Mouse (Mus musculus): Measurements from ENCODE around the gene Rab3gap2. TPM values are rescaled to one million over a fixed set of nuclear protein-coding genes. Genes with fewer than 3 reads are reported as not detected.

Gene Rab3gap2
- total and polyA plus RNA-seq, 3 experiments, result 22.7 to 39.1 (median 24.0) TPM

GRCm38 (mm10) chr1:185334136-185334535, 130.2 kb downstream of the Rab3gap2 start:
- dilution Hi-C loops (cut with MboI; ENCODE audit: extremely low pct_ligation_motif_present, extremely low pct_unique_long_range_greater_than_20kb, low sequenced_read_pairs), result no loop called here

DNA sequence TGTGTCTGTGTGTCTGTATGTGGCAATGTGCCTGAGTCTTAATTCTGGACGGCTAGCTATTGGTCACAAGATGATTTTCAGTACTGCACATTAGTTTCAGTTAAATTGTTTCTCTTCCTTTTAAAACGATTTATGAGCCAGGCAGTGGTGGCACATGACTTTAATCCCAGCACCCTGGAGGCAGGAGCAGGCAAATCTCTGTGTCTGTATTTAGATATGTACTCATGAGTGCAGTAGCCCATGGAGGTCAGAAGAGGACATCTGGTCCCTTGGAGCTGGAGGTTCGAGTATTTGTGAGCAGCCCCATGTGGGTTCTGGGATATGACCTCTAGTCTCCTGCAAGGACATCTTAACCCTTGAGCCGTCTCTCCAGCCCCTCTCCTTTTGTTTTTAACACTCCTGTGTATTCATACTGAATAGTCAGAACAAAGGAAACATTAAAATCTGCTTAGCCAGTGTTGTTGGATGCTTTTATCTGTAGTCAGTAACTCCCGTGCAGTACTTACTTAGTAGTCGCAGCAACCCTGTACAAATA, 131.4 kb downstream of the Rab3gap2 start:
- in situ Hi-C loops (cut with MboI; ENCODE audit: low pct_ligation_motif_present, low pct_unique_long_range_greater_than_20kb, low sequenced_read_pairs), result no loop called here
- H3K27me3 ChIP-seq (replicated peaks), result no peaks in the 10 kb centered on the region

More at GRCm38 (mm10) chr1:185334136-185334535, 130.2 kb downstream of the Rab3gap2 start:
- DNase-seq (ENCODE audit: extremely low read depth), result no peak
- in situ Hi-C loops (cut with MboI; ENCODE audit: low pct_ligation_motif_present, low pct_unique_long_range_greater_than_20kb, low sequenced_read_pairs), result no loop called here
- TF ChIP-seq CHD2 (IDR thresholded peaks at IDR 0.05; ENCODE audit: low read length), result no peak
- TF ChIP-seq TCF12 (IDR thresholded peaks at IDR 0.05; ENCODE audit: low read depth, low read length), result no peak
- Histone ChIP-seq H3K27ac (ENCODE audit: insufficient read depth, low read depth) (no peak overlapping the region), H3K4me3 (replicated peaks in 1 of 3; ENCODE audit: low read depth in 2 of 3, low read length in 2 of 3, poor library complexity in 1 of 3) (no peak overlapping the region), H3K79me2 (replicated peaks; ENCODE audit: control insufficient read depth, extremely low read depth, insufficient read depth, poor library complexity, severe bottlenecking) (peaks cover 31% of the 10 kb centered on the region), H3K36me3 (replicated peaks in 1 of 2; ENCODE audit: control insufficient read depth in 1 of 2, insufficient read depth in 1 of 2, low read length in 1 of 2) (peaks cover 5 to 27% of the 10 kb centered on the region in 2 experiments), H3K27me3 (replicated peaks) (no peaks in the 10 kb centered on the region), H3K4me2 (ENCODE audit: insufficient read depth, low read depth, poor library complexity, severe bottlenecking) (no peak overlapping the region; the same call in 1 of the 2 replicates), H3K9me3 (replicated peaks; ENCODE audit: low read length) (no peaks in the 10 kb centered on the region), H3K4me1 (ENCODE audit: control insufficient read depth in 1 of 2, insufficient read depth in 2 of 2) (peaks cover 0 to 53% of the 10 kb centered on the region in 2 experiments; a peak in 2 of 4 replicates), H3K9ac (ENCODE audit: insufficient read depth, low read depth) (no peak overlapping the region)

More for the DNA sequence above, 131.4 kb downstream of the Rab3gap2 start:
- H3K36me3 ChIP-seq (replicated peaks in 1 of 2; ENCODE audit: control insufficient read depth in 1 of 2, insufficient read depth in 1 of 2, low read length in 1 of 2), result peaks cover 5 to 36% of the 10 kb centered on the region in 2 experiments
- no peak overlapping the region for H3K27ac ChIP-seq (ENCODE audit: insufficient read depth, low read depth)
- H3K9ac ChIP-seq (ENCODE audit: insufficient read depth, low read depth), result no peak overlapping the region
- no peak for DNase-seq (ENCODE audit: extremely low read depth)
- H3K4me2 ChIP-seq (ENCODE audit: insufficient read depth, low read depth, poor library complexity, severe bottlenecking), result no peak overlapping the region; the same call in 1 of the 2 replicates
- H3K4me1 ChIP-seq (ENCODE audit: control insufficient read depth in 1 of 2, insufficient read depth in 2 of 2), result peaks cover 0 to 45% of the 10 kb centered on the region in 2 experiments; a peak in 2 of 4 replicates
- H3K79me2 ChIP-seq (replicated peaks; ENCODE audit: control insufficient read depth, extremely low read depth, insufficient read depth, poor library complexity, severe bottlenecking), result peaks cover 31% of the 10 kb centered on the region
- dilution Hi-C loops (cut with MboI; ENCODE audit: extremely low pct_ligation_motif_present, extremely low pct_unique_long_range_greater_than_20kb, low sequenced_read_pairs), result no loop called here
- H3K4me3 ChIP-seq (replicated peaks in 1 of 3; ENCODE audit: low read depth in 2 of 3, low read length in 2 of 3, poor library complexity in 1 of 3), result no peak overlapping the region
- TF ChIP-seq JUND (conservative IDR thresholded peaks at IDR 0.05; ENCODE audit: low read depth, low read length) (no peak), MXI1 (IDR thresholded peaks at IDR 0.05; ENCODE audit: low read depth, low read length) (no peak), TBP (conservative IDR thresholded peaks at IDR 0.05; ENCODE audit: low read depth, low read length) (no peak), NRF1 (IDR thresholded peaks at IDR 0.05; ENCODE audit: low read depth, low read length) (no peak), ZKSCAN1 (IDR thresholded peaks at IDR 0.05; ENCODE audit: borderline replicate concordance, low read depth, low read length) (no peak), SMC3 (IDR thresholded peaks at IDR 0.05; ENCODE audit: low read depth, low read length) (no peak), MAX (IDR thresholded peaks at IDR 0.05; ENCODE audit: low read length) (no peak), USF1 (IDR thresholded peaks at IDR 0.05; ENCODE audit: low read depth, low read length) (no peak), CHD2 (IDR thresholded peaks at IDR 0.05; ENCODE audit: low read length) (no peak), CHD1 (IDR thresholded peaks at IDR 0.05; ENCODE audit: low read depth, low read length) (no peak), MYC (IDR thresholded peaks at IDR 0.05; ENCODE audit: low read depth, low read length) (no peak), POLR2A (IDR thresholded peaks at IDR 0.05; ENCODE audit: low read depth, low read length) (no peak), ELF1 (IDR thresholded peaks at IDR 0.05; ENCODE audit: low read depth, low read length) (no peak), ZC3H11A (IDR thresholded peaks at IDR 0.05; ENCODE audit: low read depth, low read length) (no peak), BHLHE40 (IDR thresholded peaks at IDR 0.05; ENCODE audit: low read depth, low read length) (no peak), ETS1 (conservative IDR thresholded peaks at IDR 0.05; ENCODE audit: low read depth, low read length) (no peak), POLR2AphosphoS2 (IDR thresholded peaks at IDR 0.05; ENCODE audit: low read depth, low read length) (no peak), PAX5 (IDR thresholded peaks at IDR 0.05; ENCODE audit: low read length) (no peak)
- no peaks in the 10 kb centered on the region for H3K9me3 ChIP-seq (replicated peaks; ENCODE audit: low read length)

Other genes starting within 250 kb of the Rab3gap2 start
- not detected in 2 replicates for gene Mark1, start 204.5 kb upstream of the Rab3gap2 start, total RNA-seq (2012; rRNA removed)
- not detected in 2 replicates for gene Mark1, start 204.5 kb upstream of the Rab3gap2 start, total RNA-seq (2014; rRNA removed)
- not detected in 2 replicates for gene Mark1, start 204.5 kb upstream of the Rab3gap2 start, polyA plus RNA-seq (2012; ENCODE audit: insufficient read length, low read depth)
- gene Iars2, start 125.3 kb downstream of the Rab3gap2 start, total RNA-seq (2012; rRNA removed), result 37.2 and 39.0 TPM in 2 replicates
- 47.2 and 53.6 TPM in 2 replicates for gene Iars2, start 125.3 kb downstream of the Rab3gap2 start, total RNA-seq (2014; rRNA removed)
- 39.4 and 41.9 TPM in 2 replicates for gene Iars2, start 125.3 kb downstream of the Rab3gap2 start, polyA plus RNA-seq (2012; ENCODE audit: insufficient read length, low read depth)
- gene Bpnt1, start 128.0 kb downstream of the Rab3gap2 start, total RNA-seq (2012; rRNA removed), result 59.4 and 80.6 TPM in 2 replicates
- gene Bpnt1, start 128.0 kb downstream of the Rab3gap2 start, total RNA-seq (2014; rRNA removed), result 71.9 and 81.8 TPM in 2 replicates
- 38.4 and 41.8 TPM in 2 replicates for gene Bpnt1, start 128.0 kb downstream of the Rab3gap2 start, polyA plus RNA-seq (2012; ENCODE audit: insufficient read length, low read depth)
- 210 and 223 TPM in 2 replicates for gene Eprs, start 158.9 kb downstream of the Rab3gap2 start, total RNA-seq (2012; rRNA removed)
- gene Eprs, start 158.9 kb downstream of the Rab3gap2 start, total RNA-seq (2014; rRNA removed), result 234 and 244 TPM in 2 replicates
- 207 and 208 TPM in 2 replicates for gene Eprs, start 158.9 kb downstream of the Rab3gap2 start, polyA plus RNA-seq (2012; ENCODE audit: insufficient read length, low read depth)